Mouse (Mus musculus): Measurements from ENCODE around the gene 2900026A02Rik.

The 2900026A02Rik gene

GRCm38 (mm10) chr5:113212156-113212835, 8.7 kb downstream of the 2900026A02Rik start:
- in situ Hi-C loops (cut with MseI, MboI), result no loop called here

DNA sequence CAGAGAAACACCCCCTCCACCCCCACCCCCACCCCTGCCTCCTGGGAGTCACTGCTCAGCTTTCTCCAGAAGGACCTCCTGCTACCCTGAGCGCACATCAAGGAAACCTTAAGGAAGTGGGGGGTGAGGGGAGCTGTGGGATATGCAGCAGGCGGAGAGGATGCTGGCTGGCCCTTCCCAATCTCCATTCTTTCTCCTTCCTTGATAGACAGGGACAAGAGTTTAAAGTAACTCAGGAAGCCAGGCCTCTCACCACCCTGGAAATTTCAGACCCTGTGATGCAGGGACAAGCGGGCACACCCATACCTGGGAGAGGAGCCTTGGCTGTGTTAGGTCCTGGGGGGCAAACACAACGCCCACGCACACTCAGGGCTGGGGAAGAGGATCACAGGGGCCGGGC, 10.7 kb downstream of the 2900026A02Rik start:
- in situ Hi-C loops (cut with MseI, MboI), result no loop called here

- in situ Hi-C loops (cut with MseI, MboI), result no loop called here
Measured at GRCm38 (mm10) chr5:113209898-113210297, 11.1 kb downstream of the 2900026A02Rik start.

GRCm38 (mm10) chr5:113209401-113209750, 11.7 kb downstream of the 2900026A02Rik start:
- in situ Hi-C loops (cut with MseI, MboI), result no loop called here

DNA sequence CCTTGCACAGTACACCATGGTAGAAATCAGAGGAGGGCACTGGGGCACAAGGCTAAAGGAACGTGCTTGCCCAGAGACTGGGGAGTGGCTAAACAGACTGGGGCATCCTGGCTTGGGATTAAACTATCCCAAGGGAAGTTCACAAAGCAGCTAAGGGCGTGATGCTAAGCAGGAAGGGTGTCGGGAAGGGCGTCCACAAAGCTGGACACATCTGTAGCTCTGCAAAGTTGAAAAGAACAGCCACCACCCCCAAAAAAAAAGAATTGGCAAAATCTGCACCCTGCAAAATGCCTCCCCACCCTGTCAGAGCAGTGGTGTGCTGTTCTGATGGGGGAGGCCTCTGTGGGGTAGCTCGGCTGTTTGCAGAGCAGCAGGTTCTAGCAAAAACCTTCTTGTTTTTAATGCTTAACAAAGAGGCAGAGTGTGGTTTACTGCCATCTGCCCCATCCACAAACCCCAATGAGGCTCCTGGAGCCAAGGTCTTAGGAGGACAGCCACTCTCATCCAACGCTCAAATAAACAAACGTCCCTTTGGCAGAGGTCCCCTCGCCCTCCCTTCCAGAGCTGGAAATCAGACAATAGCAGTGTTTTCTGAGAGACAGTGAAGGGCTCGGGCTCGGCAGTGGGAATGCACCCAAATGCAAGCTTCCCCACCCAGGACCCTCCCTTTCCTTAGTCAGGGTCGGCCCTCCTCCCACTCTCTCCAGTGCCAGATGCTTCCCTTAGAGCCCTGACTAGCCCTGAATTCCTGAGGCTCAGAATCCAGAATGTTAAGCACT, 12.2 kb downstream of the 2900026A02Rik start:
- in situ Hi-C loops (cut with MseI, MboI), result no loop called here

GRCm38 (mm10) chr5:113208048-113208447, 13.0 kb downstream of the 2900026A02Rik start:
- in situ Hi-C loops (cut with MseI, MboI), result no loop called here

DNA sequence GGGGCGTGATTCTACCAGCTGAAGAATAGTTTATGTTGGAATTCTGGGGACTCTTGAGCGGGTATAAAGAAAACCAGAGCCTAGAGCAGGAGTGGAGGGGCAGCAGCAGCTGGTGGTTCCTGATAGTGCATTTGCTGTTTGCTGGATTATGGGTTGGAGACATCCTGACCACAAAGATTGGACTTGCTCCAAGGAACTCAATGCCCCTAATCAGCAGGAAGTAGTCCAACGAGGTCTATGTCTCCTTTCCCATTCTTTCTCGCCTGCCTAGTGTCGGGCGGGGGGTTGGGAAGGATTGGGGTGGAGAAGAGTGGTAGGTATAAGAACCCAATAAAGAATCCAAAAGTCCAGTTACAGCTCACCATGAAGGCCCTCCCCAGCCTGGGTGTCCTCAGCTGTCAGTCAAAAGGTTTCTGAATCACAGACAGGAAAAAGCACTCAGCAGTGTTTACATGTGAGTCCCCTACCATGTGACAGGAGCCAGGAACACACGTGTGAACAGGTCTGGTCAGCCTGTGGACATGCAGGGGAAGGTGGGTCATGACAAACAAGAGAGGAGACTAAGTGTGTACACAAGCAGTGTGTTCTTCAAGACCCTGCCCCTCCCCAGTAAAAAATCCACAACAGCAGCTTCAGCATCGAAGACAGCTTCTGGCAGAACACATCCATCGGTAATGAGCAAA, 14.2 kb downstream of the 2900026A02Rik start:
- in situ Hi-C loops (cut with MseI, MboI), result no loop called here

GRCm38 (mm10) chr5:113204193-113204592, 16.8 kb downstream of the 2900026A02Rik start:
- in situ Hi-C loops (cut with MseI, MboI), result no loop called here

DNA sequence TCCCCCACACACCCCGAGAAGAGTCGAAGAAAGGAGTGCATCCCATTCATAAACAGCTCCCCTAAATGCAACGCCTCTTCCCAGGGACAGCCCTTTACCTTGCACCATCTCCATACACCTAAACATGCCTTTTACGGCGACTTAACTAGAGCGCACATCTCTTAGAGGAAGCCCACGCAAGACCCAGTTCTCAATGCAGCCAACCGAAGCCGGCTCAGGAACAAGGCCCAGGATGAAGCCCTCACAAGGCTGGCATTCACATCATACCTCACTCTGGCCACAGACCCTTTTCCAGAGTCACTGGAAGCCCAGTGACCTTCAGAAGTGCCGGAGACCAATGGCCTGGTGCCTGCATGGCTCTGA, 21.3 kb downstream of the 2900026A02Rik start:
- in situ Hi-C loops (cut with MseI, MboI), result no loop called here

GRCm38 (mm10) chr5:113199126-113199771, 21.8 kb downstream of the 2900026A02Rik start:
- in situ Hi-C loops (cut with MseI, MboI), result no loop called here

DNA sequence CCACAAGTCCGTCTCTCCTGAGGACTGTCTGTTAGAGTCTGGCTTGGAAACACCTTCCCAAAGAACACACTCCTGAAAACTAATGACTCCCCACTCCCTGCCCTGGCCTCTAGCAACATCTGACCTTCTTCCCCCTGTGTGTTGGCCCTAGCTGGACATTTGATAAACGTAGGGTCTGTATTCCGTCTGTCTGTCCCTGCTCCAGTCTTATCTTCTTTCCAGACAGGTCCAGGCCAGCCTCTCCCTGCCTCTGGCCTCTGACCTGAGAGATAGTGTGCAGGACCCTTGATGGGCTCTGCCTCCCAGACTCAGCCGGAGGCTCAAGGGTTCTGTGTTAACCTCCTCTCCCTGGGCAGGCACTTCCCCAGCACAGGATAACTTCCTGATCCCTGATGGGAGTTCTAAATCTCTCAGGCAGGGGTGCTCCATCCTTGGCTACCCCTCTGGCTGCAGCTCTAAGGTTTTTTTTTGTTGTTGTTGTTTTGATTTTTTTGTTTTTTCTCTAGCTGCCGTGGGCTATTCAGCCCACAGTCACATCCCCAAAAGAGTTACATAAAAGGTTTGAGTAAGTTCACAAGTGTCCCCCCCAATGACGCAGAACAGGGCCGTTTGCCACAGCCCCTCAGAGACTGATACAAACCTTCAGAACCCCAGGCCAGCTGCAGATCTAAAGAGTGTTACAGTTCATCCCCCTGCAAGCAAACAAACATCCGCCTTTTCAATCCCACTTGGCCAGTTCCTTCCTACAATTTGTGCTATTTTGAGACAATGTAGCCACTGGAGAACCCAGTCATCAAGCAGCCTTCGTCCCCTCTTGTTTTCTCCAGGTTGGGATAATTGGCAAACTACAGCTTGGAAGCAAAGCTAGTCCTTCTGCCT, 23.9 kb downstream of the 2900026A02Rik start:
- in situ Hi-C loops (cut with MseI, MboI), result no loop called here

- in situ Hi-C loops (cut with MseI, MboI), result no loop called here
Measured at GRCm38 (mm10) chr5:113195907-113196306, 25.1 kb downstream of the 2900026A02Rik start.

GRCm38 (mm10) chr5:113195451-113195850, 25.6 kb downstream of the 2900026A02Rik start:
- in situ Hi-C loops (cut with MseI, MboI), result no loop called here

DNA sequence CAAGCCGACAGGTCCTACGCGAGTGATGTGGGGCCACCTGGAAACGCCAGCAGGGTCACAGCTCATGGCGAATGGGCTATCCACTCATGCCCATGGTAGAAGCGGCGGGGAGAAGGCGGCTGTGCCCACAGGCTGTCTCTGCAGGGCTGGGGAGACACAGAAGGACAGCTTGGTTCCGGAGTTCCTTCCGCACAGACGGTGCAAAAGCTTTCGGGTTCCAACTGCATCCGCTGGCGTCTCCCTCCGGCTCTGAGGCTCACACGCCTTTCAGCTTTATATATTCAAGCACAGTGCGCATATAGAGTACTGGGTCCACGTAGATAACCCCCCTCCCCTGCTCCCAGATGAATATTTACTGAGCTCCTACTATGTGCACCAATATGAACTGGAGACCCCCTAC, 27.3 kb downstream of the 2900026A02Rik start:
- in situ Hi-C loops (cut with MseI, MboI), result no loop called here

DNA sequence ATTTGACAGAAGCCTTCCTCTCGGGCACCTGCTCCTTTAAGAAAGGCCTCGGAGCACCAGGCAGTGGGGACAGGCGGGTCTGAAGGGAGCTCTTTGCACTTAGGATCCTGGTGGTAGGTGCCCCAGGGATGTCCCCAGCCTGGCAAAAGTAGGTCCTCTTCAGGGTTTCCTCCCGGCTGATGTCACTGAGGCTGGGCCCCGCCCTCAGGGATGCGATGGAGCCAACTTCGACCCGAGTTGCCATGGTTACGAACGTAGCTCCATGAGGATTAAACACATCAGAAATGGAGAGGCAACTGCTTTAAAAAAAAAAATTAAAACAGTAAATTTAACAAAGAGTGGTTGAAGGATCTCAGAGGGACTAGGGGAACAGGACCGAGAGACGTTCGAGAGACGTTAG, 29.1 kb downstream of the 2900026A02Rik start:
- in situ Hi-C loops (cut with MseI, MboI), result no loop called here

GRCm38 (mm10) chr5:113190558-113190957, 30.5 kb downstream of the 2900026A02Rik start:
- in situ Hi-C loops (cut with MseI, MboI), result no loop called here

GRCm38 (mm10) chr5:113181441-113181840, 39.6 kb downstream of the 2900026A02Rik start:
- in situ Hi-C loops (cut with MseI, MboI), result loop anchor here in 1 of 2 experiments (5.0 kb wide), 1 partner anchor 46 kb away; the partner anchor contains the start of gene Tmem211

DNA sequence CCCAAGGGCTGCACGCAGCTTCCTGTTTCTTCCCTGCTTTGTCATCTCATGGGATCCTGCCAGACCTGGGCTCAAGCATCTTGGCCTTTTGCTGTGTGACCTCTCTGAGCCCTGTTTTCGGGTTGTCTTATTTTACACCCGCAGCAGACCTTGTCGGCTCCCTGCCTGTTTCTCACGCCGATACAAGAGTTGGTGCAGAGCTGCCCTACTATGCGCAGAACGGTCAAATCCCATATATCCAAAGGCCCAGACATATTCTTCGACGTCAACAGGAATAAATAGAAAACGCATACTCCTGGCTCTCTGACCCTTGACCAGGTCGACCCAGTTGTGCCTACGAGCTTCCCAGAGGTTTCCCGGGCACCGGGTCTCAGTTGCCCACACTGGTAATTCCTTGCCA, 40.3 kb downstream of the 2900026A02Rik start:
- in situ Hi-C loops (cut with MseI, MboI), result loop anchor here in 1 of 2 experiments (5.0 kb wide), 1 partner anchor 47 kb away; the partner anchor contains the start of gene Tmem211

GRCm38 (mm10) chr5:113179843-113180682, 41.0 kb downstream of the 2900026A02Rik start:
- in situ Hi-C loops (cut with MseI, MboI), result loop anchor here (5.0 kb wide), 1 partner anchor 47 kb away; the partner anchor contains the start of gene Tmem211 (in 2 of the 2)

DNA sequence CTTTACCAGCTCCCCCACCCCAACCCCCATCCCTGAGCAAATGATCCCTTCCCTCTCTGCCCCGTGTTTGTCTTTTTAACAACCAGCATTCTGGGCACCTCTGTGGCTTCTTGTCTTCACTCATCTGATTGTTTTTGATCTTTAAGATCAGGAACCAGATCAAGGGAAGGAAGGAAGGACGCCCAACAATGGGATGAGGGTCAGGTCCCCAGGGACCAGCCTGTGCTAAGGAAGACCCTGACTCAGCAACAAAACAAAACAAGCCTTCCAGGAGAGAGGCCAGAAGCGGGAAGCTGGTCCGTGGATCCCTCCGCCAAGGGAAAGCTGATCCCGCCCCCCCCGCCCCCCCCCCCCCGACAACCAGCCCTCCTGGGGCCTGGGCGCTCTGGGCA, 41.6 kb downstream of the 2900026A02Rik start:
- in situ Hi-C loops (cut with MseI, MboI), result loop anchor here in 1 of 2 experiments (5.0 kb wide), 1 partner anchor 48 kb away; the partner anchor contains the start of gene Tmem211

Measured in mouse trophoblast stem cell (cell line).